Mouse (Mus musculus): ENCODE data around the gene Gm7544. TPM values are rescaled to one million over a fixed set of nuclear protein-coding genes. Genes with fewer than 3 reads are reported as not detected.
"Not testable (repeated sequence)": the region's sequence is repeated elsewhere in the genome, so short reads cannot be mapped to it uniquely, and the experiment has no call there.

The Gm7544 gene
- polyA plus RNA-seq, 1 experiment from 2014 or later, result not detected

DNA sequence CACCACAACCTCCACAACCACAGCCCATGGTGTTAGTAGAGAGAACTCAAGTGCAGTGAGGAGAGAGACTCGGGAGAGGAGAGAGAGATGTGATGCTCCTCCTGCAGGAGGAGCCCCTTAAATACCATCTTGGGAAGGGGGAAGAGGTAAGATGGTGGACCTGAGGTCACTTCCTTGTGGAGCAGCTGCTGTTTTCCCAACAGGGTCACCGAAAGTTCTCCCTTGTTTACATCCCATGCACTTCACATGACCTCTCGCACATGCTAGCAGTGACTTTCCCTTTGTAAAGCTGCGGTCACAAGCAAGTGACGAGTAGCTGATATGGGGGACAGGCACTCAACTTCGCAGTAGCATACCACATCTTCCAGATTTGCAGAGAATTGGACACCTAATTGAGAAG is 12.5 kb downstream of the Gm7544 start, which contains the start of gene A030003K21Rik:
Gene A030003K21Rik, minus strand, starts transcription at position 94 of the 400 bp plus-strand sequence.
- H3K9me3 ChIP-seq (replicated peaks; ENCODE audit: control insufficient read depth, low read length, poor library complexity, severe bottlenecking); H3K36me3 ChIP-seq (ENCODE audit: control insufficient read depth, insufficient read depth, low read length): not testable (repeated sequence)

DNA sequence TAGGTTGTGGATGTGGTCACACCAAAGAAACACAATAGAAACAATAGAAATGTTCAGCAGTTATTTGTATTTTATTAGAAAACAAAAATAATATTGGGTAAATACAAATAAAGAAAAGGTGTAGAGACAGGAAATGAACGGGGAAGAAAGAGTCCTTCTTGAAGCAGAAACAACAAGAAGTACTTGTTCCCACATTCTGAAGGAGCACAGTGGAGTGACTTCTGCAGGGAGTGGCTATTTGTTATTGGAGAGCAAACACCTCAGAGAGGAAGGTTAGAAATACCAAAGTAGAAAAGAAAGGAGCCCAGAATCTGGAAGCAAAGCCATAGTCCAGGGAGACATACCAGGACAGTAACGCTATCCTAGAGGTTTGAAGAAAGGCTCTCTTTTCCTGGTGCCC is 13.3 kb downstream of the Gm7544 start:
- 80% methylated on average over 1 of the region's 2 CpGs for WGBS
- H3K9me3 ChIP-seq (replicated peaks; ENCODE audit: control insufficient read depth, low read length, poor library complexity, severe bottlenecking); ATAC-seq; H3K4me1 ChIP-seq (ENCODE audit: control insufficient read depth, insufficient read depth, low read length); H3K27me3 ChIP-seq (ENCODE audit: control insufficient read depth, insufficient read depth, low read depth, low read length); H3K9ac ChIP-seq (ENCODE audit: low read depth, low read length); H3K4me2 ChIP-seq (ENCODE audit: low read length); H3K36me3 ChIP-seq (ENCODE audit: control insufficient read depth, insufficient read depth, low read length); H3K27ac ChIP-seq (ENCODE audit: low read length); H3K4me3 ChIP-seq (ENCODE audit: low read depth, low read length): not testable (repeated sequence)

More for the DNA sequence above, 12.5 kb downstream of the Gm7544 start, which contains the start of gene A030003K21Rik:
- not testable (repeated sequence) for H3K27ac ChIP-seq (ENCODE audit: low read length); H3K4me2 ChIP-seq (ENCODE audit: low read length); H3K4me1 ChIP-seq (ENCODE audit: control insufficient read depth, insufficient read depth, low read length); H3K4me3 ChIP-seq (ENCODE audit: low read depth, low read length); H3K9ac ChIP-seq (ENCODE audit: low read depth, low read length); H3K27me3 ChIP-seq (ENCODE audit: control insufficient read depth, insufficient read depth, low read depth, low read length); ATAC-seq
- no CpG with 5 or more reads among the region's 6 CpGs for WGBS

DNA sequence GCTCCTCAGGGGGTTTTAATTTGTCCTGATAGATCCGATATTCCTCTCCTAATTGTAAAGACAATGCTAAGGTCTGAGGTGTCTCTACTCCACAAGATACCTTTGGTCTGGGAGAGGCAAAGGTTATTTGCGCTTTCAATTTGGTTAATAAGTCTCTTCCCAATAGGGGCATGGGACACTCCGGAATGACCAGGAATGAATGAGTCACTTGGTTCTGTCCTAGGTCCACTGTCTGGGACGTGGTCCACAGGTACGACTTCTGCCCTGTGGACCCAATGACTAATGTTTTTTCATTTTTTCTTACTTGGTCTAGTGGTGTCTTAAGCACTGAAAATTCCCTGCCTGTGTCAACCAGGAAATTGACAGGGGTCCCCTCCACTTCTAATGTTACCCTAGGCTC is 17.1 kb downstream of the Gm7544 start:
- H3K27me3 ChIP-seq (ENCODE audit: control insufficient read depth, insufficient read depth, low read depth, low read length), result no peaks in the 10 kb centered on the region
- no peaks in the 10 kb centered on the region for H3K36me3 ChIP-seq (ENCODE audit: control insufficient read depth, insufficient read depth, low read length)
- no peaks in the 10 kb centered on the region for H3K9me3 ChIP-seq (replicated peaks; ENCODE audit: control insufficient read depth, low read length, poor library complexity, severe bottlenecking)
- WGBS, result 97% methylated on average over 5 of the region's 5 CpGs
- ATAC-seq, result no peak
- no peak overlapping the region for H3K4me3 ChIP-seq (ENCODE audit: low read depth, low read length)
- H3K4me2 ChIP-seq (ENCODE audit: low read length), result no peak overlapping the region
- H3K4me1 ChIP-seq (ENCODE audit: control insufficient read depth, insufficient read depth, low read length), result no peaks in the 10 kb centered on the region
- H3K27ac ChIP-seq (ENCODE audit: low read length), result no peak overlapping the region
- H3K9ac ChIP-seq (ENCODE audit: low read depth, low read length), result no peak overlapping the region

DNA sequence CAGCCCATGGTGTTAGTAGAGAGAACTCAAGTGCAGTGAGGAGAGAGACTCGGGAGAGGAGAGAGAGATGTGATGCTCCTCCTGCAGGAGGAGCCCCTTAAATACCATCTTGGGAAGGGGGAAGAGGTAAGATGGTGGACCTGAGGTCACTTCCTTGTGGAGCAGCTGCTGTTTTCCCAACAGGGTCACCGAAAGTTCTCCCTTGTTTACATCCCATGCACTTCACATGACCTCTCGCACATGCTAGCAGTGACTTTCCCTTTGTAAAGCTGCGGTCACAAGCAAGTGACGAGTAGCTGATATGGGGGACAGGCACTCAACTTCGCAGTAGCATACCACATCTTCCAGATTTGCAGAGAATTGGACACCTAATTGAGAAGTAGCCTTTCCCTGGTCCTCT is 24.5 kb downstream of the Gm7544 start, which contains the start of gene Gm6217:
Gene Gm6217, minus strand, starts transcription at position 74 of the 400 bp plus-strand sequence.
- not testable (repeated sequence) for H3K36me3 ChIP-seq (ENCODE audit: control insufficient read depth, insufficient read depth, low read length); H3K4me3 ChIP-seq (ENCODE audit: low read depth, low read length); H3K4me1 ChIP-seq (ENCODE audit: control insufficient read depth, insufficient read depth, low read length); H3K27ac ChIP-seq (ENCODE audit: low read length); H3K9ac ChIP-seq (ENCODE audit: low read depth, low read length); H3K9me3 ChIP-seq (replicated peaks; ENCODE audit: control insufficient read depth, low read length, poor library complexity, severe bottlenecking); H3K27me3 ChIP-seq (ENCODE audit: control insufficient read depth, insufficient read depth, low read depth, low read length); ATAC-seq; H3K4me2 ChIP-seq (ENCODE audit: low read length)
- WGBS, result no CpG with 5 or more reads among the region's 6 CpGs

DNA sequence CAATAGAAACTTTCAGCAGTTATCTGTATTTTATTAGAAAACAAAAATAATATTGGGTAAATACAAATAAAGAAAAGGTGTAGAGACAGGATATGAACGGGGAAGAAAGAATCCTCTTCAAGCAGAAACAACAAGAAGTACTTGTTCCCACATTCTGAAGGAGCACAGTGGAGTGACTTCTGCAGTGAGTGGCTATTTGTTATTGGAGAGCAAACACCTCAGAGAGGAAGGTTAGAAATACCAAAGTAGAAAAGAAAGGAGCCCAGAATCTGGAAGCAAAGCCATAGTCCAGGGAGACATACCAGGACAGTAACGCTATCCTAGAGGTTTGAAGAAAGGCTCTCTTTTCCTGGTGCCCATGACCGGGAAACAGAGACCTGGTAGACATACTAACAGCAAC is 25.3 kb downstream of the Gm7544 start:
- H3K36me3 ChIP-seq (ENCODE audit: control insufficient read depth, insufficient read depth, low read length); H3K9me3 ChIP-seq (replicated peaks; ENCODE audit: control insufficient read depth, low read length, poor library complexity, severe bottlenecking); ATAC-seq; H3K27ac ChIP-seq (ENCODE audit: low read length); H3K4me3 ChIP-seq (ENCODE audit: low read depth, low read length); H3K27me3 ChIP-seq (ENCODE audit: control insufficient read depth, insufficient read depth, low read depth, low read length); H3K4me2 ChIP-seq (ENCODE audit: low read length); H3K9ac ChIP-seq (ENCODE audit: low read depth, low read length); H3K4me1 ChIP-seq (ENCODE audit: control insufficient read depth, insufficient read depth, low read length): not testable (repeated sequence)
- WGBS, result 87% methylated on average over 3 of the region's 3 CpGs

DNA sequence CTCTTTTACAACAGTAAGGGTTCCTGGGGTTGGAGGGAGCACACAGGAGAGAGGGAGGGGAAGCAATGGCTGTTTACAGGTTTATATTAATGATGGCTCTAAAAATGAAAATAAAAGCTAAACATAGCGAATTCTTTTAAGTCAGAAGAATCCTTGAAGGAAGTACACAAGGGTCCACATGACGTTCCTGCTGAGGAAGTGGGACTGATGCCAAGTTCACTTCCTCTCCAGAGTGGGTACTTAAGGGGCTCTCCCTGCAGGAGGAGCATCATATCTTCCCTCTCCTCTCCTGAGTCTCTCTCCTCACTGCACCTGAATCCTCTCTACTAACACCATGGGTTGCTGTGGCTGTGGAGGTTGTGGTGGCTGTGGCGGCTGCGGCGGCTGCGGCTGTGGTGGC is 31.2 kb downstream of the Gm7544 start, which contains the start of gene A030014E15Rik:
Gene A030014E15Rik, plus strand, starts transcription at position 268 of the 400 bp plus-strand sequence.
- Histone ChIP-seq H3K27ac (ENCODE audit: low read length) (no peak within 1 kb of the TSS), H3K9ac (ENCODE audit: low read depth, low read length) (no peak within 1 kb of the TSS), H3K4me2 (ENCODE audit: low read length) (no peak within 1 kb of the TSS), H3K27me3 (ENCODE audit: control insufficient read depth, insufficient read depth, low read depth, low read length) (no peaks in the 10 kb centered on the region), H3K9me3 (replicated peaks; ENCODE audit: control insufficient read depth, low read length, poor library complexity, severe bottlenecking) (no peaks in the 10 kb centered on the region), H3K36me3 (ENCODE audit: control insufficient read depth, insufficient read depth, low read length) (no peaks in the 10 kb centered on the region), H3K4me3 (ENCODE audit: low read depth, low read length) (no peak within 1 kb of the TSS), H3K4me1 (ENCODE audit: control insufficient read depth, insufficient read depth, low read length) (no peaks in the 10 kb centered on the region)
- WGBS, result 91% methylated on average over 6 of the region's 6 CpGs
- ATAC-seq, result no peak

DNA sequence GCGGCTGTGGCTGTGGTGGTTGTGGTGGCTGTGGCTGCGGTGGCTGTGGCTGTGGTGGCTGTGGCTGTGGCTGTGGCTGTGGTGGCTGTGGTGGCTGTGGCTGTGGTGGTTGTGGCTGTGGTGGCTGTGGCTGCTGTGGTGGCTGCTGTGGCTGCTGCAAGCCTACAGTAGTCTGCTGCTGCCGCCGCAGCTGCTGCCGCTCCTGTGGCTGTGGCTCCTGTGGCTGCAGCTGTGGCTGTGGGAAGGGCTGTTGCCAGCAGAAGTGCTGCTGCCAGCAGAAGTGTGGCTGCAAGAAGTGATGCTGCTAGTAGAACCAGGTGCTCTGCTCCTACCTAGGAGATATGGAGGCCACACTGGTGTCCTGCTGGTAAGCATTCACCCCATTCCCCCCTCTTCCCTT is 42.4 kb downstream of the Gm7544 start:
- 96% methylated on average over 5 of the region's 5 CpGs for WGBS
- H3K4me1 ChIP-seq (ENCODE audit: control insufficient read depth, insufficient read depth, low read length); ATAC-seq; H3K4me2 ChIP-seq (ENCODE audit: low read length); H3K9me3 ChIP-seq (replicated peaks; ENCODE audit: control insufficient read depth, low read length, poor library complexity, severe bottlenecking); H3K9ac ChIP-seq (ENCODE audit: low read depth, low read length); H3K27me3 ChIP-seq (ENCODE audit: control insufficient read depth, insufficient read depth, low read depth, low read length); H3K27ac ChIP-seq (ENCODE audit: low read length); H3K4me3 ChIP-seq (ENCODE audit: low read depth, low read length); H3K36me3 ChIP-seq (ENCODE audit: control insufficient read depth, insufficient read depth, low read length): not testable (repeated sequence)

DNA sequence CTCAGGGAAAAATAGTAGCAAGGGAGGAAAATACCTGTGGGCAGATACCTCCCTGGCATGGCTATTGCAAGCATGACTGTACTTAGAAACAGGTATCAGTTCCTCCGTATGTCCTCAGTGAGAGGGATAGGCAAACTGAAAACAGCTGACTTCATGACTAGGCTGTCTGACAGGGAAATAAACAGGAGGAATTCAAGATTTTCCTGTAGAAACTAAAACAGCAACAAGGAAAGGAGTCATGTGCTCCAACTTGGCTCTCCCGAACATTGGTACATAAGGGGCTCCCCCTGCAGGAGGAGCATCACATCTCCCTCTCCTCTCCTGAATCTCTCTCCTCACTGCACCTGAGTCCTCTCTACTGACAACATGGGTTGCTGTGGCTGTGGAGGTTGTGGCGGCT is 42.8 kb downstream of the Gm7544 start, which contains the start of gene A030005L19Rik:
Gene A030005L19Rik, plus strand, starts transcription at position 301 of the 400 bp plus-strand sequence.
- H3K9ac ChIP-seq (ENCODE audit: low read depth, low read length), result no peak within 1 kb of the TSS
- 93% methylated on average over 3 of the region's 3 CpGs for WGBS

DNA sequence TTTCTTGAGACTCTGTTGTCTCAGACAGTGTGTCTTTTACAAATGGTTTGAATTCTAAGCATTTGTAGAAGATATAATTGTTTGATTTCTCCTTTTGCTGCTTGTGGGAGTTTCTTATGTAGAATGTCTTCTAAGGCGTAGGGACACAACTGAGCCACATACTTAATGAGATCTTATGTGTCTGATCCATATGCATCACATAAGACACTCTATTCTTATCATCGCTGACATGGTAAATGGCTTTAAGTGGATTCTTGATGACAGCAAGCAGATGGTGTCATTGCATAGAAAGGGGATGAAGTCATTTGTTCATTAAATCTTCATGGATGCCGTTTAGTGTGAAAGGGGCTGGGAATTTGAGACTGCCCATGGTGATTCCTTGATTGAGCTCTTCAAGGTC is 49.9 kb downstream of the Gm7544 start:
- Histone ChIP-seq H3K27me3 (ENCODE audit: control insufficient read depth, insufficient read depth, low read depth, low read length) (no peaks in the 10 kb centered on the region), H3K9ac (ENCODE audit: low read depth, low read length) (no peak overlapping the region), H3K4me3 (ENCODE audit: low read depth, low read length) (no peak overlapping the region), H3K36me3 (ENCODE audit: control insufficient read depth, insufficient read depth, low read length) (peaks cover 4% of the 10 kb centered on the region; the same call in 1 of the 2 replicates), H3K4me2 (ENCODE audit: low read length) (no peak overlapping the region), H3K9me3 (replicated peaks; ENCODE audit: control insufficient read depth, low read length, poor library complexity, severe bottlenecking) (no peaks in the 10 kb centered on the region), H3K27ac (ENCODE audit: low read length) (no peak overlapping the region), H3K4me1 (ENCODE audit: control insufficient read depth, insufficient read depth, low read length) (no peaks in the 10 kb centered on the region)
- ATAC-seq, result no peak
- 40% methylated on average over 3 of the region's 3 CpGs for WGBS

More for the DNA sequence above, 42.8 kb downstream of the Gm7544 start, which contains the start of gene A030005L19Rik:
- H3K36me3 ChIP-seq (ENCODE audit: control insufficient read depth, insufficient read depth, low read length), result no peaks in the 10 kb centered on the region
- H3K27ac ChIP-seq (ENCODE audit: low read length), result no peak within 1 kb of the TSS
- no peaks in the 10 kb centered on the region for H3K4me1 ChIP-seq (ENCODE audit: control insufficient read depth, insufficient read depth, low read length)
- no peak within 1 kb of the TSS for H3K4me2 ChIP-seq (ENCODE audit: low read length)
- H3K4me3 ChIP-seq (ENCODE audit: low read depth, low read length), result no peak within 1 kb of the TSS
- no peaks in the 10 kb centered on the region for H3K9me3 ChIP-seq (replicated peaks; ENCODE audit: control insufficient read depth, low read length, poor library complexity, severe bottlenecking)
- no peaks in the 10 kb centered on the region for H3K27me3 ChIP-seq (ENCODE audit: control insufficient read depth, insufficient read depth, low read depth, low read length)
- no peak for ATAC-seq

Data from midbrain, embryonic 16.5 days (tissue).